Mouse (Mus musculus) erythroblast, embryonic 14.5 days (primary cell): ENCODE measurements around the gene Dnaaf3. TPM values are rescaled to one million over a fixed set of nuclear protein-coding genes. Genes with fewer than 3 reads are reported as not detected.

Source experiments
- H3K27me3 ChIP-seq: 2 replicates; pipeline ENCODE4 v1.6.1; 2012; ENCODE audit warnings: inconsistent platforms; ENCODE audit not compliant: control insufficient read depth
- H3K36me3 ChIP-seq: 2 replicates; pipeline ENCODE4 v1.6.1; 2012; ENCODE audit warnings: mild to moderate bottlenecking, inconsistent platforms; ENCODE audit not compliant: control insufficient read depth
- H3K4me1 ChIP-seq: 2 replicates; pipeline ENCODE4 v1.6.1; 2012; ENCODE audit warnings: inconsistent platforms; ENCODE audit not compliant: control insufficient read depth
- H3K4me3 ChIP-seq: replicated peaks from 2 replicates; pipeline ENCODE3; 2012; ENCODE audit warnings: moderate library complexity, mild to moderate bottlenecking, inconsistent platforms
- H3K9me3 ChIP-seq: 2 replicates; pipeline ENCODE4 v1.6.1; 2012; ENCODE audit warnings: low read length, inconsistent platforms, mixed read lengths; ENCODE audit not compliant: control insufficient read depth
- GATA1 ChIP-seq: IDR thresholded peaks from 2 replicates; pipeline ENCODE4 v1.6.1; 2012; ENCODE audit warnings: low read length, inconsistent platforms, mixed read lengths
- TAL1 ChIP-seq: IDR thresholded peaks from 3 replicates; pipeline ENCODE4 v1.6.1; 2012; ENCODE audit warnings: low read length, inconsistent platforms, mixed read lengths
- polyA plus RNA-seq: library from polyadenylated mRNA; stranded (reverse); fragments of >175 nt; gene quantifications from 2 replicates; pipeline ENCODE4 v1.2.3, GENCODE M21; 2012

Dnaaf3 gene
- polyA plus RNA-seq, 1 experiment: 0.02 TPM

- Histone ChIP-seq H3K9me3 (no peaks in the 10 kb centered on the region), H3K36me3 (no peaks in the 10 kb centered on the region), H3K27me3 (no peaks in the 10 kb centered on the region), H3K4me1 (peaks cover 26% of the 10 kb centered on the region), H3K4me3 (no peak overlapping the region)
- TF ChIP-seq TAL1 (no peak), GATA1 (no peak)
Observed at GRCm38 (mm10) chr7:4511489-4512224, 20.6 kb downstream of the Dnaaf3 start.

- Histone ChIP-seq H3K36me3 (no peaks in the 10 kb centered on the region), H3K4me1 (peaks cover 28% of the 10 kb centered on the region), H3K4me3 (peak overlapping the region; percentile 7), H3K9me3 (no peaks in the 10 kb centered on the region), H3K27me3 (no peaks in the 10 kb centered on the region)
- TF ChIP-seq GATA1: no peak
- TF ChIP-seq TAL1: no peak
Observed at GRCm38 (mm10) chr7:4509863-4510608, 22.2 kb downstream of the Dnaaf3 start.

- H3K9me3 ChIP-seq: no peaks in the 10 kb centered on the region
- H3K4me3 ChIP-seq: no peak overlapping the region
- H3K4me1 ChIP-seq: peaks cover 41% of the 10 kb centered on the region
- no peaks in the 10 kb centered on the region for H3K36me3 ChIP-seq
- H3K27me3 ChIP-seq: no peaks in the 10 kb centered on the region
- TF ChIP-seq TAL1: no peak
- no peak for TF ChIP-seq GATA1
Observed at GRCm38 (mm10) chr7:4508739-4509116, 23.5 kb downstream of the Dnaaf3 start.

- H3K4me1 ChIP-seq: peaks cover 37% of the 10 kb centered on the region
- no peaks in the 10 kb centered on the region for H3K36me3 ChIP-seq
- H3K9me3 ChIP-seq: no peaks in the 10 kb centered on the region
- no peak overlapping the region for H3K4me3 ChIP-seq
- no peaks in the 10 kb centered on the region for H3K27me3 ChIP-seq
- no peak for TF ChIP-seq TAL1
- no peak for TF ChIP-seq GATA1
Observed at GRCm38 (mm10) chr7:4508062-4508738, 24.1 kb downstream of the Dnaaf3 start.

- Histone ChIP-seq H3K36me3 (no peaks in the 10 kb centered on the region), H3K9me3 (no peaks in the 10 kb centered on the region), H3K27me3 (no peaks in the 10 kb centered on the region), H3K4me1 (peaks cover 44% of the 10 kb centered on the region), H3K4me3 (no peak overlapping the region)
- TF ChIP-seq GATA1 (no peak), TAL1 (no peak)
Observed at GRCm38 (mm10) chr7:4507220-4507619, 25.0 kb downstream of the Dnaaf3 start.

GRCm38 (mm10) chr7:4504646-4505435 is 27.4 kb downstream of the Dnaaf3 start:
- H3K4me1 ChIP-seq: peaks cover 58% of the 10 kb centered on the region
- TF ChIP-seq GATA1 (no peak), TAL1 (no peak)
- no peaks in the 10 kb centered on the region for H3K27me3 ChIP-seq
- H3K4me3 ChIP-seq: no peak overlapping the region
- no peaks in the 10 kb centered on the region for H3K36me3 ChIP-seq
- no peaks in the 10 kb centered on the region for H3K9me3 ChIP-seq

GRCm38 (mm10) chr7:4503858-4504257 is 28.4 kb downstream of the Dnaaf3 start:
- Histone ChIP-seq H3K27me3 (no peaks in the 10 kb centered on the region), H3K36me3 (peaks cover 8% of the 10 kb centered on the region), H3K9me3 (no peaks in the 10 kb centered on the region), H3K4me3 (no peak overlapping the region), H3K4me1 (peaks cover 62% of the 10 kb centered on the region)
- TF ChIP-seq GATA1 (no peak), TAL1 (no peak)

- Histone ChIP-seq H3K27me3 (no peaks in the 10 kb centered on the region), H3K36me3 (peaks cover 15% of the 10 kb centered on the region), H3K9me3 (no peaks in the 10 kb centered on the region), H3K4me3 (no peak overlapping the region), H3K4me1 (peaks cover 70% of the 10 kb centered on the region)
- TF ChIP-seq GATA1: no peak
- TF ChIP-seq TAL1: no peak
Observed at GRCm38 (mm10) chr7:4503100-4503499, 29.2 kb downstream of the Dnaaf3 start.
